Mouse (Mus musculus) left cerebral cortex, adult 6 months (tissue): Measurements from ENCODE around the gene Gm3373. TPM values are rescaled to one million over a fixed set of nuclear protein-coding genes. Genes with fewer than 3 reads are reported as not detected.

Experiments used
- long read RNA-seq, 2 experiments: library from polyadenylated mRNA; unstranded; transcript quantifications; one replicate each; pipeline ENCODE4 v2.0.0; 2019 to 2020
- polyA plus RNA-seq: library from polyadenylated mRNA; unstranded; fragments of <200 nt; fragmentation: Nextera tagmentation; gene quantifications from 2 replicates; pipeline ENCODE4 v1.2.3, GENCODE M21; 2021

Gm3373 gene
- 0.10 and 0.20 TPM in 2 replicates for polyA plus RNA-seq
- long read RNA-seq, experiment 1, partial matches to known transcripts = 0 of 2 reads
- long read RNA-seq, experiment 1, other reads (novel, unspliced or antisense) = 2 of 2 reads
- long read RNA-seq, experiment 2, partial matches to known transcripts = 0 of 1 reads
- long read RNA-seq, experiment 2, other reads (novel, unspliced or antisense) = 1 of 1 reads

DNA sequence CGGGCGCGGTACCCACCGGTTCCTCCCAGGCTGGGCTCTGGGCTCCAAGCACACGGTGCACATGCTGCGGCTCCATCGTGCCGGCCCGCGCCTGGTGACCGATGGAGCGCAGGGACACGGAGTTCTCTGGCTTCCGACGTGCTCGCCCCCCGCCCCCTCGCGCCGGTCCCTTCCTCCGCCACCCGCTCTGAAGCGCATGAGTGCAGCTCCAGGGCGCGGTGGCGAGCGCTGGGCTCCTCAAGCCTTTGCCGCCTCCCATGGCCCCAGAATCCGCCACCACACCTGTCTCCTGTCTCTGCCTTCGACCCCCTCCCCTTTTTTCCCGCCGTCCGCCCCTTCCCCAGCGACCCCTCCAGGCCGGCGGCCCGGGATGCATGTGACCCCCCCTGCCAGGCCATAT lies at the start of gene Gm3373:
Gene Gm3373 (minus strand): TSS at position 101 of the 400 bp plus-strand sequence.

DNA sequence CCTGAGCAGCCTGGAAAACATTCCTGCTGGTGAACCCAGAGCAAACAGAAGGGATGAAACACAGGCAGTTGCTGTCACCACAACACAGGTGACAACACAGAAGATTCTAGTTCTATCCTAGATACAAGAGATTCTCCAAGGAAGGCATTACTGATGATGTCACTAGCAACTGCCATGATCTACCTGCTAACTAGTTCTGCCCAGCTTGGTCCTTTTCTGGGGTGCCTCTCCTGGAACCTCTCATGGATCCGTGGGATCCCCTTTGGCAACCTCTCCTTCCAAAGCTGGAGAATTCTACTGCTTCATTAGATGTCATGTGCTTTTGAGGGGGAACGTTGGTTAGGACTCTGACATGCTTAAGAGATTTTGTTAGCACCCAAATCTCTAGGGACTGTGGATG lies 54.0 kb downstream of the Gm3373 start, which contains the start of gene Gm9603:
Gene Gm9603 (minus strand): TSS at position 101 of the 400 bp plus-strand sequence.

Other genes starting within 250 kb of the Gm3373 start
- 0.79 and 1.3 TPM in 2 replicates for gene Gm3488, start 239.9 kb downstream of the Gm3373 start, polyA plus RNA-seq
- gene Gm3532, start 203.1 kb downstream of the Gm3373 start, polyA plus RNA-seq = not detected in 2 replicates
- not detected in 2 replicates for gene Gm8265, start 108.5 kb downstream of the Gm3373 start, polyA plus RNA-seq
- not detected in 2 replicates for gene Gm9603, start 54.1 kb downstream of the Gm3373 start, polyA plus RNA-seq
- 0.41 and 1.2 TPM in 2 replicates for gene Gm3383, start 66.4 kb upstream of the Gm3373 start, polyA plus RNA-seq
- gene Gm3424, start 88.8 kb upstream of the Gm3373 start, polyA plus RNA-seq = not detected in 2 replicates
- 0.15 and 0.31 TPM in 2 replicates for gene Gm8237, start 138.8 kb upstream of the Gm3373 start, polyA plus RNA-seq
- 0.33 and 0.58 TPM in 2 replicates for gene Gm3248, start 220.2 kb upstream of the Gm3373 start, polyA plus RNA-seq
- not detected in 2 replicates for gene Gm3453, start 237.6 kb upstream of the Gm3373 start, polyA plus RNA-seq